Mouse (Mus musculus): ENCODE measurements around the gene Mgll.

Mgll gene

DNA sequence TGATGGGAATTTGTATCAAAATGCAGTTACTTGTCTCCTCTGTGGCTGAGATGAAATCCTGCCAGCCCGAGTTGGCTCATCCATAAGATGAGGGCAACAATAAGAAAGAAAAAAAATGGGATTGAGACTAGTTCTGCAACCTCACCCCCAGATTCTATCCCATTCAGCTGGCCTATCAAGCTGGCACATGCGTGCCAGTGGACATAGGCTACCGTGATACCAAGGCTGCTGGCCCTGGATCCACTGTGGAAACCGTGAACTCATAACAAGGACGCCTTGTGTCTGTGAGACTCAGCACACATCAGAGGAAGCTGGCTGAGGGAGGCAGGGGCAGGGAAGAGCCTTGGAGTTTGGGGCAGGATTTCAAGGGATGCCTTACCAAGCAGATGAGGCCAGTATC is 46.8 kb downstream of the Mgll start:
- no peak for DNase-seq (ENCODE audit: low read depth, low spot score)

DNA sequence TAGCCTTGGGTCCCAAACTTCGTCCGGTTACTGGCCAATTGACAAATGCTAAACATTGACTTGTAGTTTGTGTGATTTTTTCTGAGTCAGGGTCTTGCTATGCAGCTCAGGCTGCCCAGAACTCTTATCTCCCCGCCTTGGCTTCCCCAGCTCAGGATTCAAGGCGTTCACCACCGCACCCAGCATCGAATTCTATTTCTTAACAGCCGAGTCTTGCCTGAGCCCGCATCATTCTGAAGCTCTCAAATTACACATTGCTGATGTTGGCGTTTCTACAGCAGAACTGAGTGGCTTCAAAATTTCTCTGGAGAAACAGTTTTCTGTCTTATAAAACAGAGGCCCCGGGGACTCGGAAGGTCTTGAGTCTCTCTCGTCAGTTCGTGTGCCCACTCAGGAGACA is 47.8 kb downstream of the Mgll start:
- no peak for DNase-seq (ENCODE audit: low read depth, low spot score)

DNA sequence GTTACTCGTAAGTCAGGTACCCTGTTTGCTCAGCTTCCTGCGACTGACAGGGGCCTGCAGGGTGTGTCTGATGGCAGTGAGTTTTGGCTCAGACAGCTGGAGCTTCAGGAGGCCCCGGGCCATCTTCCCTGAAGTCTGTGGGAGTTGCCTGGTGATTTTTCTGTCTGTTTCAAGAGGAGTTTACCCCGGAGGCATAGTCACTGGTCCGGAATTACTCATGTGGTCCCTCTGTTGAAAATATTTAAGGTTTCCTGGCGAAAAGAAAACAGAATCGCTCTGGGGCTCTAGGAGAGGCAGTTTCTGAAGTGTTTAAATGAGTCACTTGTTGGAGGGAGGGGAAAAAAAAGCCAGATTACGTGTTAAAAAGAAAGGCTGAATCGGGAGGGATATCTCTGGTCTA is 49.8 kb downstream of the Mgll start:
- no peak for DNase-seq (ENCODE audit: low read depth, low spot score)

DNA sequence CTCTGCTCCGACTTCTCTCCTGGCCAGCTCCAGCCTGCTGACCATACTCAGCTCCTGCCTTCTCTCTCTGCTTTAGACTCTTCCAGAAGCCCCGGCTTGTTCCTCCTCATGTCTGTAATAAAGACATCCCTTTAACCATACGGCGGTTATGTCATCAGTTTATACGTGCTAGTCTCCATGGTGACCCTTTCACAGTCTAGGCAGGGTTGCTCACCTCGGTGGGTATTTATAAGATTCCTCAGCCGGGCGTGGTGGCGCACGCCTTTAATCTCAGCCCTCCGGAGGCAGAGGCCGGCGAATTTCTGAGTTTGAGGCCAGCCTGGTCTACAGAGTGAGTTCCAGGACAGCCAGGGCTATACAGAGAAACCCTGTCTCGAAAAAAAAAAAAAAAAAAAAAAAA is 51.1 kb downstream of the Mgll start:
- DNase-seq (ENCODE audit: low read depth, low spot score) = no peak

DNA sequence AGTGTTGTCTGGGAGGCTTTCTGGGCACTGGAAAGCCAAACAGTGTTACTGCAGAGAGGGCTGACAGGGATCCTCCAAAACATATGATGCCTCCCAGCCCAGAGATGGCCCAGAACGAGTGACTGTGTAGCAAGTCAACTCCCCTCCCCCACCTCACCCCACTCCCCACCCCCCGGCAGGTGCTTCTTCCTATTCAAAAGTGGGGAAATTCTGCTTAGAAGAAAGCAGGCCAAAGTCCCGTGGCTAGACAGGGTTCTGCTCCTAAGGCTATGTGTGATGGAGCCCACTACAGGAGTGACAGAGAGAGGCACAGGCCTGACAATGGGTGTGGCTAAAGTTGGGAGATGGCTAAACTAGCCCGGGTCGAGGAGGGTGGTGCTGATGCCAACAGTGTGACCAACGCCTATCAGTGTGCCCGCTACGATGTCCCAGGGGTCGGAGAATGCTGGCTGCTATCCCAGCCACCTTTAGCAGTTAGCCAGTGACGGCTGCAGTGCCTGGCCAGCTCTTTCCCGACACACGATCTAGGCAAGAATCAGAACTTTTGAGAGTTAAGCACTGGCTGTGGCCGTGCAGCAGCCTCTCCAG is 52.2 kb downstream of the Mgll start:
- no peak for DNase-seq (ENCODE audit: low read depth, low spot score)

DNA sequence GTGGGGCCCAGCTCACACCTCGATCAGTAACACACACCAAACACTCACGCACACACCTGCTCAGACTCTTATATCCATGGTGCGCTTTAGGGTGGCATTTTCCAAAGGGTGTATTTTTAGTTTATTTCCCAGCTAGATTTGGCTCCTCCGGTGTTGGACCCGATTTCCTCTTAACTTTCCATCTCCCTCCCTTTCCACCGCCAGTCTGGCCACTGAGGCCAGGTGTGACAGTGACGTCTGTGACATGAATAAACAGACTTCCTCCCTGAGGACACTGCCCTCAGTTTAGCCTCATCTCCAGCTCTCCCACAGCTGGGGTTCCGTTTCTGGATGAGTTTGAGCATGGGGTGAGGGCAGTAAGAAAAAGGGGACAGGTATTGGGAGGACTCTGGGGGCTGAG is 52.8 kb downstream of the Mgll start:
- no peak for DNase-seq (ENCODE audit: low read depth, low spot score)

DNA sequence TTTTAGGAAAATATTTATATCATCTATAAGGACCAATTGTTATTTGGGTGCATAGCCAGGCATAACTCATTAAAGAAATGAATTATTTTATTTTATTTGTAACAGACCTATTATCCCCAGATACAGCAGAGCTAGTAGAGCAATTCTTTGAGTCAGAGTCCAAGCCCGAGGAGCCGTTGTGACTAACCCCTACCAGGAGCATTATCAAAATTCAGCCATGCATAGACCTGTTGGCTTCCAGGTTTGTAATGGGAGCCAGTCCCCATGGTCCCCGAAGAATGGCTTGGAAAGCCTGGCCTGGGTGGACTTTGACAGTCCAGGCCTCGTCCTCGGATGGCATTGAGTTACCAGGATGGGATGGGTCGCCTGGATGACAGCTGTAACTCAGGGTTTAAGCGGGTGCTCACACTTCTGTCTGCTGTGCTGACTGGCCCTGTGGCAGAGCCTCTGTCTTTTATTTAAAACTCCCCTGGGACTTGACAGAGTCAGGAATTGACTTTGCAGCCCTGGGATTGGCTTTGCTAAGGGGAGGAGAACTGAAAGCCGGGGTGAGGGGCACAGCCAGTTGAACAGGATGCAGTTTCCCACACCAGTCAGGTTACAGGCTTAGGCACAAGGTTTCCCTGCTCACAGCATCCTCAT is 54.0 kb downstream of the Mgll start:
- DNase-seq (ENCODE audit: low read depth, low spot score) = no peak

DNA sequence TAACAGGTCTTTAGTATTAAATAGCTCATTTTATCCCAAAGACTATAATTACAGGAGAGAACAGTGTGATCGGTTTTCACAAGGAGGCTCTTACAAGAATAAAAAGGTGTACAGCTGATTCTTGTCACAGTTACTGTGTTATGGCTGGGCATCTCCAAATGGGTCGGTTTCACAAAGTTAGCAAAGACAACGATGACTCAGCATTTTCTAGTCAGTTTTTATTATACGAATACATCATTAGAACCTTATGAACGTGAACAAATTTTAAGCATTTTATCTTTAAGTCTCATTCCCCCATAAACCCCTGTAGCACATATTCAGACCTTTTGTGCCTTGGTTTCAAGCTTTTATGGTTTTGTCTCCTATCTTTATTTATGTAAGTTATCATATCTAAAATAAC is 55.5 kb downstream of the Mgll start:
- DNase-seq (ENCODE audit: low read depth, low spot score) = no peak

DNA sequence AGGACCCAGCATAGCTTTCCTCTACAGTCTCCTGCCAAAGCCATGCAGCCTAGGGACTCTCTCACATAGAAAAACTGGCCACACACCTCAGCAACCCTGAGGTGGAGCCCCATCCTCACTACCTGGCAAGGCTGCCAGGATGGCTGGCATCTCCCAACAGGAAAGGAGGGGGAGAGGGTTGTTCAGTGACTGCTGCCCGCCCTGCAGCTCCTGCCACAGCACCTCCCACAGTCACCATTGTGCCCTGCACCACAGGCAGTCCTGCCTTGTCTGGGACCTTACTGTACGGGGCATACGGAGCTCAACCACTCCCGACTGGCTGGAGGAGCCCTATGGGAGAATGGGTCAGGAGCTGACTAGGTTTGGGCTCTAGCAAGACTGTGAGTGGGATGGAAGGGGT is 57.7 kb downstream of the Mgll start:
- DNase-seq (ENCODE audit: low read depth, low spot score) = no peak

DNA sequence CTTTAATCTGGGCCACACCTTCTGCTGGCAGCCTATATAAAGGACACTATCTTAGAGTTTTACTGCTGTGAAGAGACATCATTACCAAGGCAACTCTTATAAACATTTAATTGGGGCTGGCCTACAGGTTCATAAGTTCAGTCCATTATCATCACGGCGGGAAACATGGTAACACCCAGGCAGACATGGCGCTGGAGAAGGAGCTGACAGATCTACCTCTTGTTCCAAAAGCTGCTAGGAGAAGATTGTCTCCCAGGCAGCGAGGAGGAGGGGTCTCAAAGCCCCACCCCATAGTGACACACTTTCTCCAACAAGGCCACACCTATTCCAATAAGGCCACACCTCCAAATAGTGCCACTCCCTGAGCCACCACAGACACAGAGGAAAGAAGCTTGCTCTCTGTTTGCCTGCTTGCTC is 58.8 kb downstream of the Mgll start:
- DNase-seq (ENCODE audit: low read depth, low spot score) = no peak

DNA sequence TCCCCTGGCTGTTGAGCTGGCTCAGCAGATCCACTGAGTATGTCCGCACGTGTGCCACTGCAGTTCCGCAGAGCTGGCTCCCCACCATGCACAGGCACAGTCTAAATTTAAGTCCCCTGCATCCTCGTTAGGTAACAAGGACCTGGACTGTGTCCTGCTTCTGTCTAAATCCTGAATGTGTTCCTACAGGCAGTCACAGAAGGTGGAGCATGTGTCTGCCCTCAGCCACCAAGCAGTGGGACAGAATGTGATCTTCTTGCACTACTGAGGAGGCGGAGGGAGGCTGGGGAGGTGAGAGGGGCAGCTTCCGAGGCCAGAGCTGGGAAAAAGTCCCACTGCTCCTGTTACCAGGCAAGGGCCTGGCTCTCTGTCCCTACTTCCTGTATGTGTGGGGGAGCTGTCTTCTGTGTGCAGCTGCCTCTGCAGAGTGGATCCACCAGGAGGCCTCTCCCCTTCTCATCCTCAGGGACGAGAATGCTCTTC is 60.5 kb downstream of the Mgll start:
- DNase-seq (ENCODE audit: low read depth, low spot score) = no peak

DNA sequence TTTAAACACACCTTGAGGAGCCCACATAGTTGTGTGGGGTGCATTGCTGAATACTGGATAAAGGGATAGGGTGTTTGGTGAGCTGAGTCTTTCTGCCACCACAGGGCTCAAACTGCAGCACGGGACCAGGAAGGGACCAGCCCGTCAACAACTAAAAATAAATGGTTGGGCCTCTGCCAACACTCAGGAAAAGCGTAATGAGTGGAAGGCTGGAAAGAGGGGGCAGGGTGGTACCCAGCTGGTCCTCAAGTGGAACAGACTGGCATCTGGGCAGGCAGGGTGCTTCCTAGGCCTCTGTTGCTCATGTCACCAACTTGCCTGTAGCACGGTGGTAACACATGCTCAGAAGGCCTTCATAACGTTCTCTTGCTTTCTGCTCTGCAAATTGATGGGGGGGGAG is 61.1 kb downstream of the Mgll start:
- no peak for DNase-seq (ENCODE audit: low read depth, low spot score)

DNA sequence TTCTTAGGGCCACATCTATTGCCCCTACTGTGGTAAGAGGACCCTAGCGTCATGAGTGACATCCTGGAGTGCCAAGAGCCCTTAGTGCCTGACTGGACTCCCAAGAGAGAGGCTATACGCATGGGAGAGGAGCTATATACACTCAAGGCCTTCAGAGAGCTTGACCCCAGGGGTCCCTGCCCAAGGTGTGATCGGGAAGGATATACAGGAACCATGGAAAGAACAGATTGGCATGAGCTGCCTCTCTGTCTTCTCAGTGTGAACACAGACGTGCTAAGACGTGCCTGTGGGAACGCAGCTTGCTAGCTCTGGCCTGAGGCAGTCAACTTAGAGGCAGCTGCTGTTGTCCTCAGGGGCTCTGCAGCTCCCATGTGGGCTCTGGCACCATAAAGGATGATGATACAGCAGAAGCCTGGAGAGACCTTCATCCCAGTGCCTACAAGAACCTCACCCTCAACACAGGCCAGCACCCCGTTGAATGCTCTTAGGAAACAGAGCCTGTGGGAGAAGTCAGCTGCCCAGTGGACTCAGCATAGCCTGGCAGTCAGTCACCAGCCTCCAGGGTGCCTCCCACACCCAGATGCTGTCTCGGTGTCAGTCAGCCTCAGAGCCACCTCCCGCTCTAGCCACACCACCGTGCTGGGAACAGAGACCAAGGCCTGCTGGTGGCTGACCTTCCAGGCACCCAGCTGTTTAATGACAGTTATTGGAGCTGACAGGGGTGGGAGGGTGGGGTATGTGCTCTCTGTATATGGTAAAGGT is 61.8 kb downstream of the Mgll start:
- DNase-seq (ENCODE audit: low read depth, low spot score) = no peak

DNA sequence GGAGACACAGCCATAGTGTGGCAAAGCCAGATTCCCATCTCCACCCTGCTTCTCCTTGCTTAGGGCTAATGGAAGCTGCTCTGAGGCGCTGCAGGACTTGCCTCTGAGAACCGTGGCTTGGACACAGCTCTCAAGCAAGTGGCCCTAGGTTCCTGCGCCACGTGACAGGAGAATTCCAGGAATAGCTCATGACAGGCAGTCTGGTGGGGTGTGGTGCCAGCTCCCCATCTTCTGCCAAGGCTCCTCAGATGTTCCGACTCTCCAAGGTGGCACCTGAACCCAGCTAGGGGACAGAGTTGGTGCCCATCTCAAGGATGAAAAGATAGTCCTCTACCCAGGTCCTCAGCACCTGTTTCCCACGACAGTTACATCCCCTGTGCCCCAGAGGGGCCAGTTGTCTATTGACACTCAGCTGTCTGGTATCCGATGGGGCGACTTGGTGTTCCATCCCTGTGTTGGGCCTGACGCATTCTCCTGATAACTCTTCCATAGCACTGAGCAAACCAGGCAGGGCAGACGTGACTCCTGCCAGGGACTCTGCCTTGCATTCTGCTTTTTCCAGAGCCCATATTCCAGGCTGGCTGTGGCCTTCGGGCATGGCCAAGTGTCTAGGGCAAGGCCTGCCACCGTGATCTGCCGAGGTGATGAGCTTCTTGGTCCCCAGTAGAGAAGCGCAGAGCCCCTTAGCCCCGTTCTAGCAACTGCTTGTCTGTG is 62.7 kb downstream of the Mgll start:
- DNase-seq (ENCODE audit: low read depth, low spot score) = no peak

DNA sequence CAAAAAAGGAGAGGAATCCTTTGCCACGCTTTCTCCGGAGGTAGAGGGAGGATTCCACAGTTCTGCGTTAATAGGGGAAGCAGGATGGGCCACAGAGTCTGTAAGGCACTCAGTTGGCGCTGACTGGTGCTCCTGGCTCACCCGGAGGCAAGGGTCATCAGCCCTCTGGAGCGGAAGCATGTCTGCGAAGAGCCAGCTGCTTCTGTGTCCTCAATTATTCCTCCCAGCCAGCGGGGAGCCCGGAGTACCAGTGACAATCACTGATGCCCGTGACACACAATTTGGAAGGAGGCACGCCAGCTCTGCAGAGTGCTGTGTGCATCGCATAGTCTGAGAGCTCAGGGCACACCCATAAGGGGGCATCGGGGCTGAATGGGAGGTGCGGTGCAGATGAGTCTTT is 63.3 kb downstream of the Mgll start:
- DNase-seq (ENCODE audit: low read depth, low spot score) = no peak

DNA sequence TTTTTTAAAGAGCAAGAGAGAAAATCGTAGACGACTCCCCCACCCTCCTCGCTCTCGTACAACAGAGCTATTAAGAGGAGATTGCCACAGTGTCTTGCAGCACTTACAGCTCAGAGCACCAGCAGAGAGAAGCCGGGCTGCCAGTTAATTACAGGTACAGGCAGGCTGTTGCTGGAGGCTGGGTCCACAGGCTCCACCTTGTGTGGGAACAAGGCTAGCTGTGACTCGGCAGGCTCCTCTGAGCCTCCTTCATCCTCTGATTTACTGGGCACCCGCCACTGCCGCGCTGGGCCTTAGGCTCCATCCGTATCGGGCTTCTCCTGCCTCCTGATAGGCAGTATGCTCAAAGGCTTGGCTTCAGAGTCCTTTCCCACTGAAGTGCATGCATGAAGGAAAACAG is 64.0 kb downstream of the Mgll start:
- DNase-seq (ENCODE audit: low read depth, low spot score) = no peak

DNA sequence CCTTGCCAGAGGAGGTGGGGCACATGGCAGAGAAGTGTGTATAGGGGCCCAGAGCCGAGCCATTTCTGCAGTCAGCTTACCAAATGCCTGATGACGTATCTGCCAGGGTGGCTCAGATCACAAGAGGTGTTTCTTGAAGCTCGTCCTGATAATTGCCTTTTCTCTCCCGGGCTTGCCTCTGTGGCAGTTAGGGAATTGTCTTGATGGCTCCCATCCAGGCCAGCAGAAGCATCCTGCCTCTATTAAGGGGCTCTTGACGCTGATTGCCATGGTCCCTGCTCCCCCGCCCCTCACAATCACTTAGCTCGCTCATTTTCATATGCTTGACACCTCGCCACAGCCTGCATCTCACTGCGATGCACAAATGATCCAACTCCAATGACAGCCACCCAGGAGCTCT is 67.1 kb downstream of the Mgll start:
- DNase-seq (ENCODE audit: low read depth, low spot score) = no peak

DNA sequence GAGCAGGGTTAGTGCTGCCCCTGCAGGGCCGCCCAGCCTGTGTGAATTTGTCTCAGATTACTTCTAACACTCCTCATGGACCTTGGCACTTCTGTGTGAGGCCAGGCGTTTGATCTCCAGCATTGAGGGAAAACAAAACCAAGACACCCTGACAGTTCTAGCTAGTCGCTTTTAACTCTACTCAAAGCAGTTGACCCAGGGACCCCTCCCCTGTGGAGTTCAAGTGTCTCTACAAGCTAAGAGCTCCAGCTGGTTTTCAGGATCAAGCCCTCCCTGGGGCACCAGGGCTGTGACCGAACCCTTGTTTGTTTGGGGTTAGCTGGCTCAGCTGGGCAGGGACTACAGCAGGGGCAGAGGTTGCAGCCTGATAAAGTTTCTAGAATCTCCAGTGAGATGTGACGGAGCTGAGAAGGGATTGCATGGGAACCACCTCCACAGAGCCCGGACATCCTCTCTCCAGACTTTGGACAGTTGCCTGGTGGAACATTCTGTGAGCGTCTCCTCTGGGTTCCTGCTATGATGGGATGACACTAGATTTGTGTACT is 68.0 kb downstream of the Mgll start:
- DNase-seq (ENCODE audit: low read depth, low spot score) = no peak

DNA sequence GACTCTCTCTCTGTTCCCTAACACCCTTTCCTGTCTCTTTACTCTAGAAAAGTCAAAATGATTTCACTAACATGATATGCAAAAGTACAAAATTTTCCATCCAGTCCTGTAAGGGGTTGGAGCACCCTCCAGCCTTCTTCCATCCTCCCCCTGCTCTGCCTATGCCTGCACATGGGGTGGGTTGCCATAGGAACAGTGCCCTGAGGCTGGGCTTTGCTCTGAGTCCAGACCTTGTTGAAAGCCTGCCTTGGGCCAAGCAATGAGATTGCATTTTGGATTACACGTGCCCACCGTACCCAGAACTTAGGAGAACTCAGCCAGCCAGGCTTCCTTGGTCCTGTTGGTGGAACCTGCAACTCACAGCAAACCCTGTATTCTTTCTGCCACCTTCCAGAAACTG is 69.0 kb downstream of the Mgll start:
- no peak for DNase-seq (ENCODE audit: low read depth, low spot score)

DNA sequence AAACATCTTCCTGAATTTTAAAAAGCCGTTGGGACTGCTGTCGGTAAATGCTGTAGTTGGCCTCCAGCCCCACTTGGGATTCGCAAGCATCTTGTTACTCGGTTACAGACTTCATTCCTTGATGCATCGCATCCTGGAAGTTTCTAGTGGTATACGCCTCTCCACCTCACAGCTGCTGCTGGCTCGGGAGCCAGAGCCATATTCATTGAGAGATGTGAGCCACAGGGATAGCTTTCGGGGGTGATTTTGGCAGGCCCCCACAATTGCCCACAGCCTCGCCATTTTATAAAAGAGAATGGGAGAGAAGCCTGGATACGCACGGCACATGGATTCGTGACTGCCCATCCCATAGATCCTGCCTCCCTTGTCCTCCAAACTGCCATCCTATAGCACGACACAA is 69.7 kb downstream of the Mgll start:
- no peak for DNase-seq (ENCODE audit: low read depth, low spot score)

DNA sequence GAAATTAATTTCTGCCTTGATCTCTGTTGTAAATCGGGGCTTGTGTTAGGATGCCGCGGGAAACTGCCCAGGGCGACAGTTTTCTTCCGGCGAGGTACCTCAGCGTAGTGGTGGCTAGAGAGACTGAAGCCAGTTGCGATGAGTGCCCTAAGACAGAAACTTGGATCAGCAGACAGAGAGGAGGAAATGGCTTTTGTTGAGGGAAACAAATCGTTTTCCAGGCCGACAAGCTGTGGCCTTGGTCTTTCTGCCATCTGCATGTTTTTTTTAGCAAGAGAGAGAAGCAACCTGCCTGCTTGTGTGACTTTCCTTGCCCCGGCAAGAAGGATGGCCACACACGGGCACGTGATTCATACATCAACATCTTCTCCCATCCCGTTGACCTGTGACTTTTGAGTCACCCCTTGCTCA is 70.4 kb downstream of the Mgll start:
- DNase-seq (ENCODE audit: low read depth, low spot score) = no peak

DNA sequence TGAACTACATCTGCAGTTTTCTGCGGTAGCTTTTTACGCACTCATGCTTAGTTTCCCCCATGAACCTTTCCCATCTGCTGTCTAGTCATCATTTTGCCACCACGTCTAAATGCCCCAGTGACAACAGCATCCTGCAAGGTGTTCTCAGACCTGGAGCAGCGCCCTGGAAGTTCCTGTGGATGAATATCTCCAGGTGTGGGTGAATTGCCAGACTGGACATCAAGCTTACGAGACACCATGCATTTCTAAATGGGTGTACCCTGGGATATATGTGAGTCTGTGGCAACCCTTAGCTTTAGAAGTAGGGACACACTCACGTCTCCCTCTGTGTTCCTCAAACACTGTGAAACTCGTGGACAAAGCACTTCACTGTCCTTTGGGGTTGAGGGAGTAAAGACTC is 76.0 kb downstream of the Mgll start:
- no peak for DNase-seq (ENCODE audit: low read depth, low spot score)

Measured in retina, adult 2 months (tissue).